Mouse (Mus musculus): ENCODE results near the gene Cdk2ap2. TPM values are rescaled to one million over a fixed set of nuclear protein-coding genes. Genes with fewer than 3 reads are reported as not detected.

Gene Cdk2ap2
- polyA plus RNA-seq, 1 experiment from 2014 or later, result 93.8 TPM

- no peak for DNase-seq (ENCODE audit: low read depth, low spot score)
Measured at GRCm38 (mm10) chr19:4081394-4081793, 15.6 kb upstream of the Cdk2ap2 start, which contains the start of gene Cabp2. Gene Cabp2, plus strand, starts transcription at chr19:4081578.

GRCm38 (mm10) chr19:4082219-4082965 lies 14.6 kb upstream of the Cdk2ap2 start:
- ATAC-seq (no peak), DNase-seq (ENCODE audit: low read depth, low spot score) (no peak)
- H3K27me3 ChIP-seq, result peaks cover 22% of the 10 kb centered on the region
- ChIA-PET POLR2A (no interaction called here), CTCF (interaction anchor here (3.7 to 6.1 kb wide), 2 partner anchors 27 to 30 kb away, joined by 12 to 31 read pairs; no protein-coding TSS in a partner anchor)
- no peak for TF ChIP-seq CTCF (IDR thresholded peaks at IDR 0.05)
- in situ Hi-C loops (cut with MboI; ENCODE audit: low pct_unique_long_range_greater_than_20kb), result no loop called here

More at GRCm38 (mm10) chr19:4081394-4081793, 15.6 kb upstream of the Cdk2ap2 start, which contains the start of gene Cabp2:
- no peak for ATAC-seq
- ChIA-PET POLR2A (no interaction called here), CTCF (interaction anchor here (1.1 to 6.1 kb wide), 2 partner anchors 29 to 31 kb away, joined by 4 to 31 read pairs; no protein-coding TSS in a partner anchor)
- peaks cover 22% of the 10 kb centered on the region for H3K27me3 ChIP-seq
- no peak for TF ChIP-seq CTCF (IDR thresholded peaks at IDR 0.05)
- in situ Hi-C loops (cut with MboI; ENCODE audit: low pct_unique_long_range_greater_than_20kb), result no loop called here

- in situ Hi-C loops (cut with MboI; ENCODE audit: low pct_unique_long_range_greater_than_20kb), result no loop called here
- ATAC-seq (no peak), DNase-seq (ENCODE audit: low read depth, low spot score) (no peak)
- peaks cover 22% of the 10 kb centered on the region for H3K27me3 ChIP-seq
- POLR2A ChIA-PET, result no interaction called here
- no peak for TF ChIP-seq CTCF (IDR thresholded peaks at IDR 0.05)
- CTCF ChIA-PET, result interaction anchor here (1.1 to 6.1 kb wide), 3 partner anchors 13 to 31 kb away, joined by 3 to 31 read pairs (median 12); partner anchors contain the start of gene Cdk2ap2
Measured at GRCm38 (mm10) chr19:4083316-4083715, 13.7 kb upstream of the Cdk2ap2 start.

DNA sequence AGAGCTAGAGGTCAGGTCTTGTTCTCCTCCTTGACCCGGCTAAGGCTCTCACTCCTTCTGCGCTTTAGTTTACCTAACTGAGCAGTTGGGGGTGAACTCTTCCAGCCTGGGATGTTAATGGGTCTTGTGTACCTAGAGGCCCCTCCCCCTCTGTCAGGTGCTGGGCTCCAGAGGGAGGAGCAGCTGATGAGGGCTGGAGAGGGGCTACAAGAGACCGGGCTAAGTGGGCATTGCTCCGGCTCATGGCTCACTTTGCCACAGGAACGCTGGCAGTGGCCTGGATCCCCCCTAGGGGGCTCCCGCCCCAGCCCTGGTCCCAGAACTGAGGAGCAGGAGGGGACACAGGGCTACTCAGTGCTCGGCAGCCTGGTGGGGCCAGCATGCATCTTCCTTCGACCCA lies 13.2 kb upstream of the Cdk2ap2 start:
- DNase-seq (ENCODE audit: low read depth, low spot score) (no peak), ATAC-seq (no peak)
- CTCF ChIA-PET, result interaction anchor here (1.1 to 6.1 kb wide), 5 partner anchors 11 to 36 kb away, joined by 3 to 31 read pairs (median 12); partner anchors contain the start of gene Cdk2ap2
- TF ChIP-seq CTCF (IDR thresholded peaks at IDR 0.05), result no peak
- POLR2A ChIA-PET, result no interaction called here
- in situ Hi-C loops (cut with MboI; ENCODE audit: low pct_unique_long_range_greater_than_20kb), result no loop called here
- H3K27me3 ChIP-seq, result peaks cover 22% of the 10 kb centered on the region

- DNase-seq (ENCODE audit: low read depth, low spot score), result no peak
- ChIA-PET CTCF (interaction anchor here (0.6 to 6.1 kb wide), 6 partner anchors 9 to 122 kb away, joined by 3 to 31 read pairs (median 8); no protein-coding TSS in a partner anchor), POLR2A (interaction anchor here (0.5 kb wide), 1 partner anchor 28 kb away, joined by 4 read pairs; no protein-coding TSS in a partner anchor)
- in situ Hi-C loops (cut with MboI; ENCODE audit: low pct_unique_long_range_greater_than_20kb), result loop anchor here (5.0 kb wide), 2 partner anchors 33 to 68 kb away; no protein-coding TSS in a partner anchor
- H3K27me3 ChIP-seq, result peaks cover 21% of the 10 kb centered on the region
- TF ChIP-seq CTCF (IDR thresholded peaks at IDR 0.05), result no peak
- no peak for ATAC-seq
Measured at GRCm38 (mm10) chr19:4084984-4085383, 12.0 kb upstream of the Cdk2ap2 start.

DNA sequence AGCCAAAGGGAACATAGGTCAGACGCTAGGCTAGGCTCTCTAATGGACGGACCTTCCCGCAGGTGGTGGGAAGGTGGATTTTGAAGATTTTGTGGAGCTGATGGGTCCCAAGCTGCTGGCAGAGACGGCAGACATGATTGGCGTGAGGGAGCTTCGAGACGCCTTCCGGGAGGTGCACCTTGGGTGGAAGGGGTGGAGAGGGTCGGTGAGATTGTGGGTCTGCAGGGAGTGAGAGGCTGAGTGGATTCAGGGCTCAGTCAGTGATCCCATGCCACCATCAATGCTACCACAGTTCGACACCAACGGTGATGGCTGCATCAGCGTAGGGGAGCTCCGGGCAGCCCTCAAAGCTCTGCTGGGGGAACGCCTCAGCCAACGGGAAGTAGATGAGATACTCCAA lies 10.8 kb upstream of the Cdk2ap2 start:
- DNase-seq (ENCODE audit: low read depth, low spot score), result no peak
- peaks cover 21% of the 10 kb centered on the region for H3K27me3 ChIP-seq
- in situ Hi-C loops (cut with MboI; ENCODE audit: low pct_unique_long_range_greater_than_20kb), result loop anchor here (5.0 kb wide), 2 partner anchors 34 to 69 kb away; no protein-coding TSS in a partner anchor
- no peak for ATAC-seq
- POLR2A ChIA-PET, result no interaction called here
- no peak for TF ChIP-seq CTCF (IDR thresholded peaks at IDR 0.05)
- CTCF ChIA-PET, result interaction anchor here (1.0 to 6.1 kb wide), 5 partner anchors 18 to 73 kb away, joined by 3 to 31 read pairs (median 12); partner anchors contain the start of gene Ndufv1

GRCm38 (mm10) chr19:4087090-4087489 lies 9.9 kb upstream of the Cdk2ap2 start:
- H3K27me3 ChIP-seq, result peaks cover 16% of the 10 kb centered on the region
- CTCF ChIA-PET, result interaction anchor here (1.0 kb wide), 1 partner anchor 74 kb away, joined by 3 read pairs; the partner anchor contains the start of gene Ndufv1
- peak; percentile 14 for ATAC-seq
- TF ChIP-seq CTCF (IDR thresholded peaks at IDR 0.05), result no peak
- in situ Hi-C loops (cut with MboI; ENCODE audit: low pct_unique_long_range_greater_than_20kb), result loop anchor here (5.0 kb wide), 2 partner anchors 35 to 70 kb away; no protein-coding TSS in a partner anchor
- POLR2A ChIA-PET, result no interaction called here
- DNase-seq (ENCODE audit: low read depth, low spot score), result no peak

DNA sequence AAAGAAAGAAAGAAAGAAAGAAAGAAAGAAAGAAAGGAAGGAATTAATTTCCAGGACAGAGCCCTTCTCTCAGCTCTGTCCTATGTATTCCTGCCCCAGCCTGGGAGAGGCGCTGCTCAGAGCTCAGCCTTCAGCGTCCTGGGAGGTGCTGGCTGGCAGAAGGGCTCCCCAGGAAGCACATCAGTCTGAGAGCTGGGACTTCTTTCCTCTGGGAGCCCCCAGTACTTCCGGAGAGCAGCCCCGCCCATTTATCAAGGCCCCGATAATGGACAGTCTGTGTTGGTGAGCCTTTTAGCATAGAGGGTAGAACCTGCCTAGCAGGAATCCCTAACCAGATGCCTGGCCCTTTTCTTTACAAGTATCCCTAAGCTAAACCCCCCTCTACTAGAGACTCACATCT lies 8.8 kb upstream of the Cdk2ap2 start:
- ATAC-seq, result no peak
- in situ Hi-C loops (cut with MboI; ENCODE audit: low pct_unique_long_range_greater_than_20kb), result loop anchor here (5.0 kb wide), 2 partner anchors 36 to 71 kb away; no protein-coding TSS in a partner anchor
- CTCF ChIA-PET, result interaction anchor here (1.4 kb wide), 1 partner anchor 13 kb away, joined by 4 read pairs; no protein-coding TSS in a partner anchor
- POLR2A ChIA-PET, result no interaction called here
- TF ChIP-seq CTCF (IDR thresholded peaks at IDR 0.05), result no peak
- peaks cover 9% of the 10 kb centered on the region for H3K27me3 ChIP-seq
- no peak for DNase-seq (ENCODE audit: low read depth, low spot score)

GRCm38 (mm10) chr19:4089128-4089527 lies 7.9 kb upstream of the Cdk2ap2 start:
- ChIA-PET POLR2A (no interaction called here), CTCF (interaction anchor here (0.9 to 1.4 kb wide), 2 partner anchors 14 to 37 kb away, joined by 3 to 4 read pairs; no protein-coding TSS in a partner anchor)
- ATAC-seq (no peak), DNase-seq (ENCODE audit: low read depth, low spot score) (no peak)
- TF ChIP-seq CTCF (IDR thresholded peaks at IDR 0.05), result no peak
- in situ Hi-C loops (cut with MboI; ENCODE audit: low pct_unique_long_range_greater_than_20kb), result loop anchor here (5.0 kb wide), 2 partner anchors 37 to 72 kb away; no protein-coding TSS in a partner anchor
- H3K27me3 ChIP-seq, result peaks cover 3% of the 10 kb centered on the region

- ChIA-PET POLR2A (interaction anchor here (0.5 kb wide), 1 partner anchor 121 kb away, joined by 3 read pairs; no protein-coding TSS in a partner anchor), CTCF (interaction anchor here (1.0 kb wide), 1 partner anchor 44 kb away, joined by 3 read pairs; no protein-coding TSS in a partner anchor)
- no peak for ATAC-seq
- no peak for DNase-seq (ENCODE audit: low read depth, low spot score)
- no peak for TF ChIP-seq CTCF (IDR thresholded peaks at IDR 0.05)
- H3K27me3 ChIP-seq, result peaks cover 2% of the 10 kb centered on the region
- in situ Hi-C loops (cut with MboI; ENCODE audit: low pct_unique_long_range_greater_than_20kb), result no loop called here
Measured at GRCm38 (mm10) chr19:4090446-4090845, 6.5 kb upstream of the Cdk2ap2 start.

All from Patski (cell line).